Mouse (Mus musculus): ENCODE results near the gene Etv1. TPM values are rescaled to one million over a fixed set of nuclear protein-coding genes. Genes with fewer than 3 reads are reported as not detected.
"Not testable (repeated sequence)": the region's sequence is repeated elsewhere in the genome, so short reads cannot be mapped to it uniquely, and the experiment has no call there.

The Etv1 gene
- polyA plus RNA-seq, 1 experiment from 2014 or later = 1.1 TPM

- Histone ChIP-seq H3K27me3 (ENCODE audit: control insufficient read depth, insufficient read depth, low read depth, low read length) (no peaks in the 10 kb centered on the region), H3K4me3 (ENCODE audit: low read depth, low read length) (no peak overlapping the region), H3K9me3 (replicated peaks; ENCODE audit: control insufficient read depth, low read length) (no peaks in the 10 kb centered on the region), H3K9ac (ENCODE audit: low read depth, low read length) (no peak overlapping the region), H3K27ac (ENCODE audit: low read length) (no peak overlapping the region), H3K4me1 (ENCODE audit: control insufficient read depth, low read depth, low read length) (no peaks in the 10 kb centered on the region), H3K4me2 (ENCODE audit: low read depth, low read length) (no peak overlapping the region), H3K36me3 (ENCODE audit: control insufficient read depth, insufficient read depth) (no peaks in the 10 kb centered on the region)
- ATAC-seq (ENCODE audit: low read depth) = no peak
- 66% methylated on average over 4 of the region's 4 CpGs for WGBS (ENCODE audit: insufficient replicate concordance)
These were observed 55.4 kb downstream of the Etv1 start for GRCm38 (mm10) chr12:38834581-38834980.

- H3K9ac ChIP-seq (ENCODE audit: low read depth, low read length); H3K4me2 ChIP-seq (ENCODE audit: low read depth, low read length); H3K27me3 ChIP-seq (ENCODE audit: control insufficient read depth, insufficient read depth, low read depth, low read length); ATAC-seq (ENCODE audit: low read depth); H3K36me3 ChIP-seq (ENCODE audit: control insufficient read depth, insufficient read depth); H3K9me3 ChIP-seq (replicated peaks; ENCODE audit: control insufficient read depth, low read length); H3K4me1 ChIP-seq (ENCODE audit: control insufficient read depth, low read depth, low read length); H3K4me3 ChIP-seq (ENCODE audit: low read depth, low read length); H3K27ac ChIP-seq (ENCODE audit: low read length): not testable (repeated sequence)
- WGBS (ENCODE audit: insufficient replicate concordance) = 65% methylated on average over 5 of the region's 8 CpGs
These were observed 55.8 kb downstream of the Etv1 start for GRCm38 (mm10) chr12:38834986-38835385.

GRCm38 (mm10) chr12:38843801-38844295, 64.7 kb downstream of the Etv1 start:
- Histone ChIP-seq H3K4me2 (ENCODE audit: low read depth, low read length) (no peak overlapping the region), H3K27me3 (ENCODE audit: control insufficient read depth, insufficient read depth, low read depth, low read length) (no peaks in the 10 kb centered on the region), H3K4me1 (ENCODE audit: control insufficient read depth, low read depth, low read length) (no peaks in the 10 kb centered on the region), H3K36me3 (ENCODE audit: control insufficient read depth, insufficient read depth) (no peaks in the 10 kb centered on the region), H3K4me3 (ENCODE audit: low read depth, low read length) (no peak overlapping the region), H3K9ac (ENCODE audit: low read depth, low read length) (no peak overlapping the region), H3K9me3 (replicated peaks; ENCODE audit: control insufficient read depth, low read length) (no peaks in the 10 kb centered on the region), H3K27ac (ENCODE audit: low read length) (no peak overlapping the region)
- 0 out of 2 replicates have a peak, but pooled peaks have one; percentile 11 for ATAC-seq (ENCODE audit: low read depth)
- WGBS (ENCODE audit: insufficient replicate concordance) = 25% methylated on average over 1 of the region's 1 CpGs

- ATAC-seq (ENCODE audit: low read depth) = no peak
- Histone ChIP-seq H3K9me3 (replicated peaks; ENCODE audit: control insufficient read depth, low read length) (no peaks in the 10 kb centered on the region), H3K27me3 (ENCODE audit: control insufficient read depth, insufficient read depth, low read depth, low read length) (no peaks in the 10 kb centered on the region), H3K4me1 (ENCODE audit: control insufficient read depth, low read depth, low read length) (no peaks in the 10 kb centered on the region), H3K27ac (ENCODE audit: low read length) (no peak overlapping the region), H3K9ac (ENCODE audit: low read depth, low read length) (no peak overlapping the region), H3K4me2 (ENCODE audit: low read depth, low read length) (no peak overlapping the region), H3K36me3 (ENCODE audit: control insufficient read depth, insufficient read depth) (no peaks in the 10 kb centered on the region), H3K4me3 (ENCODE audit: low read depth, low read length) (no peak overlapping the region)
- WGBS (ENCODE audit: insufficient replicate concordance) = 53% methylated on average over 6 of the region's 6 CpGs
These were observed 68.5 kb downstream of the Etv1 start for GRCm38 (mm10) chr12:38847500-38848261.

- H3K4me1 ChIP-seq (ENCODE audit: control insufficient read depth, low read depth, low read length) = no peaks in the 10 kb centered on the region
- no peak for ATAC-seq (ENCODE audit: low read depth)
- no peaks in the 10 kb centered on the region for H3K9me3 ChIP-seq (replicated peaks; ENCODE audit: control insufficient read depth, low read length)
- H3K27me3 ChIP-seq (ENCODE audit: control insufficient read depth, insufficient read depth, low read depth, low read length) = no peaks in the 10 kb centered on the region
- H3K4me3 ChIP-seq (ENCODE audit: low read depth, low read length) = no peak overlapping the region
- H3K4me2 ChIP-seq (ENCODE audit: low read depth, low read length) = no peak overlapping the region
- no peak overlapping the region for H3K27ac ChIP-seq (ENCODE audit: low read length)
- 71% methylated on average over 5 of the region's 5 CpGs for WGBS (ENCODE audit: insufficient replicate concordance)
- H3K36me3 ChIP-seq (ENCODE audit: control insufficient read depth, insufficient read depth) = no peaks in the 10 kb centered on the region
- H3K9ac ChIP-seq (ENCODE audit: low read depth, low read length) = no peak overlapping the region
These were observed 70.8 kb downstream of the Etv1 start for GRCm38 (mm10) chr12:38849994-38850393.

- H3K27ac ChIP-seq (ENCODE audit: low read length) = no peak overlapping the region
- no peaks in the 10 kb centered on the region for H3K9me3 ChIP-seq (replicated peaks; ENCODE audit: control insufficient read depth, low read length)
- no peak overlapping the region for H3K4me3 ChIP-seq (ENCODE audit: low read depth, low read length)
- H3K4me2 ChIP-seq (ENCODE audit: low read depth, low read length) = no peak overlapping the region
- ATAC-seq (ENCODE audit: low read depth) = no peak
- no peak overlapping the region for H3K9ac ChIP-seq (ENCODE audit: low read depth, low read length)
- H3K27me3 ChIP-seq (ENCODE audit: control insufficient read depth, insufficient read depth, low read depth, low read length) = no peaks in the 10 kb centered on the region
- 54% methylated on average over 5 of the region's 5 CpGs for WGBS (ENCODE audit: insufficient replicate concordance)
- H3K36me3 ChIP-seq (ENCODE audit: control insufficient read depth, insufficient read depth) = no peaks in the 10 kb centered on the region
- H3K4me1 ChIP-seq (ENCODE audit: control insufficient read depth, low read depth, low read length) = no peaks in the 10 kb centered on the region
These were observed 75.1 kb downstream of the Etv1 start for GRCm38 (mm10) chr12:38854274-38854673.

- Histone ChIP-seq H3K4me2 (ENCODE audit: low read depth, low read length) (no peak overlapping the region), H3K9ac (ENCODE audit: low read depth, low read length) (no peak overlapping the region), H3K9me3 (replicated peaks; ENCODE audit: control insufficient read depth, low read length) (no peaks in the 10 kb centered on the region), H3K4me3 (ENCODE audit: low read depth, low read length) (no peak overlapping the region), H3K27me3 (ENCODE audit: control insufficient read depth, insufficient read depth, low read depth, low read length) (no peaks in the 10 kb centered on the region), H3K36me3 (ENCODE audit: control insufficient read depth, insufficient read depth) (no peaks in the 10 kb centered on the region), H3K4me1 (ENCODE audit: control insufficient read depth, low read depth, low read length) (no peaks in the 10 kb centered on the region), H3K27ac (ENCODE audit: low read length) (no peak overlapping the region)
- no peak for ATAC-seq (ENCODE audit: low read depth)
- 60% methylated on average over 6 of the region's 6 CpGs for WGBS (ENCODE audit: insufficient replicate concordance)
These were observed 75.6 kb downstream of the Etv1 start for GRCm38 (mm10) chr12:38854751-38855150.

GRCm38 (mm10) chr12:38859675-38860074, 80.5 kb downstream of the Etv1 start:
- no peaks in the 10 kb centered on the region for H3K9me3 ChIP-seq (replicated peaks; ENCODE audit: control insufficient read depth, low read length)
- no peaks in the 10 kb centered on the region for H3K27me3 ChIP-seq (ENCODE audit: control insufficient read depth, insufficient read depth, low read depth, low read length)
- no peak overlapping the region for H3K9ac ChIP-seq (ENCODE audit: low read depth, low read length)
- H3K36me3 ChIP-seq (ENCODE audit: control insufficient read depth, insufficient read depth) = no peaks in the 10 kb centered on the region
- 72% methylated on average over 4 of the region's 4 CpGs for WGBS (ENCODE audit: insufficient replicate concordance)
- no peak overlapping the region for H3K27ac ChIP-seq (ENCODE audit: low read length)
- H3K4me3 ChIP-seq (ENCODE audit: low read depth, low read length) = no peak overlapping the region
- ATAC-seq (ENCODE audit: low read depth) = no peak
- H3K4me2 ChIP-seq (ENCODE audit: low read depth, low read length) = no peak overlapping the region
- H3K4me1 ChIP-seq (ENCODE audit: control insufficient read depth, low read depth, low read length) = no peaks in the 10 kb centered on the region

GRCm38 (mm10) chr12:38860168-38861115, 81.3 kb downstream of the Etv1 start:
- no peak overlapping the region for H3K4me3 ChIP-seq (ENCODE audit: low read depth, low read length)
- no peak overlapping the region for H3K9ac ChIP-seq (ENCODE audit: low read depth, low read length)
- no peak overlapping the region for H3K27ac ChIP-seq (ENCODE audit: low read length)
- H3K9me3 ChIP-seq (replicated peaks; ENCODE audit: control insufficient read depth, low read length) = no peaks in the 10 kb centered on the region
- no peaks in the 10 kb centered on the region for H3K36me3 ChIP-seq (ENCODE audit: control insufficient read depth, insufficient read depth)
- no peak for ATAC-seq (ENCODE audit: low read depth)
- 46% methylated on average over 7 of the region's 7 CpGs for WGBS (ENCODE audit: insufficient replicate concordance)
- H3K4me2 ChIP-seq (ENCODE audit: low read depth, low read length) = no peak overlapping the region
- H3K27me3 ChIP-seq (ENCODE audit: control insufficient read depth, insufficient read depth, low read depth, low read length) = no peaks in the 10 kb centered on the region
- H3K4me1 ChIP-seq (ENCODE audit: control insufficient read depth, low read depth, low read length) = no peaks in the 10 kb centered on the region
